Mouse (Mus musculus): ENCODE data around the gene Sec1. TPM values are rescaled to one million over a fixed set of nuclear protein-coding genes. Genes with fewer than 3 reads are reported as not detected.
"Not testable (repeated sequence)": the region's sequence is repeated elsewhere in the genome, so short reads cannot be mapped to it uniquely, and the experiment has no call there.

Gene Sec1
- polyA plus RNA-seq, 1 experiment from 2014 or later, result not detected

DNA sequence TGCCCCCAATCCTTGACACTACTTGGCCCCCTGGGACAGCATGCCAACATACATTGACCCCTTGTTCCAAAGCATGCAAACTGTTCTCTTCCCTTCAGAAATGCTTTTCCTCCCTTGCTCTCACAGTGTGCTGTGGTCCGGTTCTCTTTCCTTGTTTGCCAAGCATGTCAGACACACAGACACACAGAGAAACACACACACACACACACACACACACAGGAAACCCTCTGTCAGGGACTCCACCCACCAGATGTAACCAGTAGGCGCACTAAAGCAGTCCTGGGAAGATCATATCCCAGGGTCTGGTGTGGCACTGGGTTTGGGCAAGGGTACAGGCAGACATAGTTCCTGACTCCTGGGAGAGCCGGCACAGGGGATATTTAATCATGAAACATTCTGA lies 7.4 kb downstream of the Sec1 start:
- WGBS (ENCODE audit: missing documents), result 70% methylated on average over 3 of the region's 3 CpGs

DNA sequence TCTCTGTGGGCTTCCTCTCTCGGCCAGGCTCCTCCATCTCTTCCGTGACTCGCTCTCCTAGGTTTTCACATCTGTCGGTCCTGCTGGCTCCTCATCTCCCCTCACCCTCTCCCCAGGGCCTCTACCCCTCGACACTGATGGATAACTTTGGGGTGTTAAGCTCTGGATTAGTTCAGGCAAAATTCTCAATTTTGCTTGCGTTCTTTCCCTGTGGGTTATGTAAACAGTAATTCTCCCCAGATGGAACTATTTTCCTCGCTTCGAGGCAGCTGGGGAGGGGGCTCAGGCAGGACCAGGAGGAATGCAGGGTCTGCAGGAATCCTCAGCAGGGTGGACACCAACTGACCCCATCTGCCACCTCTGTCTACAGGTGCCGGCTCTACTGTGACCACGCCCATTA lies 8.4 kb downstream of the Sec1 start:
- H3K36me3 ChIP-seq (ENCODE audit: inconsistent target), result no peaks in the 10 kb centered on the region
- H3K79me2 ChIP-seq (ENCODE audit: inconsistent target), result no peaks in the 10 kb centered on the region
- H3K27ac ChIP-seq, result no peak overlapping the region
- 91% methylated on average over 10 of the region's 10 CpGs for WGBS (ENCODE audit: missing documents)
- H3K4me3 ChIP-seq (ENCODE audit: inconsistent target), result no peak overlapping the region

More for the DNA sequence above, 7.4 kb downstream of the Sec1 start:
- H3K27ac ChIP-seq, result no peak overlapping the region
- H3K79me2 ChIP-seq (ENCODE audit: inconsistent target), result no peaks in the 10 kb centered on the region
- H3K4me3 ChIP-seq (ENCODE audit: inconsistent target), result no peak overlapping the region
- H3K36me3 ChIP-seq (ENCODE audit: inconsistent target), result no peaks in the 10 kb centered on the region

DNA sequence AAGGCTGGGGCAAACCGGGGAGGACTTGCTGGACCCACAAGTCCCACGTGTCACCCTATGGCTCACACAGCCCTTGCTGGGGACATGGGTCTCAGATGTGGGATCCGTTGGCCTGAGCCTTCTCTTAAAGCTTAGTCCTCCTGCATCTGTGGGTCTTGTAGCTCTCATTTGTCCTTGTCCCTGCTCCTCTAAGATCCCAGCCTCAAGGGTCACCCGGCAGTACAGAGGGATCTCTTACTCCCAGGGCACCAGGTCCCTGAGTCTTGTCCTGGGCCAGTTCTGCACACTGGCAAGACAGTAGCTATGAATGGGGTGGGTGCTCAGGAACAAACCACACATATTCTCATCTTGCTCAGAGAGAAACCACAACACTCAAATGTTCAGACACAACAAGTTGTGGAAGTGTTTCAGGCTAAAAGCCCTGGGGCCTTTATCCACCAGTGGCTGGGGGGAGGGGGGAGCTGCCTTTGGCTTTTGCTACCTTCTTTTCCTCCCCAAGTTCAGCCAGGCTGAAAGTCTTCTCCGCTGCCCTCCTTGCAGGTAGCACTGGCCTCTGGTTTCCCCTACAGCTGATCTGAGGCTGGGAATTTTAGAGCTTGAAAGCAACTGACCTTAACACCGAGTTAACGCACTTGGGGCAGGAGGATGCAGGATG lies 10.7 kb downstream of the Sec1 start, which contains the start of gene Ntn5:
Gene Ntn5 (plus strand): TSS at position 627 of the 655 bp plus-strand sequence.
- Histone ChIP-seq H3K4me3 (ENCODE audit: inconsistent target) (no peak within 1 kb of the TSS), H3K36me3 (ENCODE audit: inconsistent target) (no peaks in the 10 kb centered on the region), H3K27ac (no peak within 1 kb of the TSS), H3K79me2 (ENCODE audit: inconsistent target) (no peaks in the 10 kb centered on the region)
- WGBS (ENCODE audit: missing documents), result 85% methylated on average over 7 of the region's 7 CpGs

DNA sequence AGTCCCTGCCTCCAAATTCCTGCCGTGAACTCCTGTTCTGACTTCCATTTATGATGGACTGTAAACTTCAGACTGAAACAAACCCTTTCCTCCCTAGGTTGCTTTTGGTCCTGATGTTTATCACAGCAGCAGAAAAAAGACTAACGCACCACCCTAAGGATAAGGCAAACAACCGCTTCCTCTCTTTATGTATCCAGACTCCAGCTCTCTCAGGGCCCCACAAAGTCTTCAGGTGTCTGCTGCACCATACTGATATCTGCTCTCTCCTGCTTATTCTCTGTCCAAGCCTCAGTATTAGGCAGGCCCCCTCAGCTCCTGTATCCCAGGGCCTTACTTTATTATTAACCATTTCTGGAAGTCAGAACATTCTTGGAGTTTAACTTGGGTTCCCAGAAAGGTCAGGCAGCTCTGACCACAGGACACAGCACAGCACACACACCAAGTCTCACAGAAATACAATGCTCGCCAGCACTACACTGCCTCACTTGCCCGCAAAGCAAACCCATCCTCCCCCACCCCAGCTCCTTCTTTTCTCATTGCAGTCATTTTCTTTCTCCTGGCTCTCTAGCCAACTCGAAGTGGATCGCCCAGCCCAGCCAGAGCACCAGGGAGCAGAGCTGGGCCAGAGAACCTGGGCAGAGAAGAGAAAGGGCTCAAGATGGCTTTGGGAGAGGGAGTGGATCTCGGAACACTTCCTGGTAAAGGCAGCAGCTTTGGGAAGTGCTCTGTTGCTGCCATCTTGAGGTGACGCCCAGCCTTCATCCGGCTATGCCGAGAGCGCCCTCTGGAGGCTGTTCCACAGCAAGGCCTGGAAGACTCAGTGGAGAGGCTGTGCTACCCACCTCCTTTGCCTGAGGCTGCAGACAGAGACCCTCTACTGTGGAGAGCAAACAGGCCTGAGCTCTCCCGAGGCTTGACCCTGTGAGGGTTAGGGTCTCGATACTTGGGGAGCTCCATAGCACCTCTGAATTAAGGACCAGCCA lies 11.8 kb downstream of the Sec1 start:
- no peak overlapping the region for H3K4me3 ChIP-seq (ENCODE audit: inconsistent target)
- no peaks in the 10 kb centered on the region for H3K36me3 ChIP-seq (ENCODE audit: inconsistent target)
- 52% methylated on average over 14 of the region's 14 CpGs for WGBS (ENCODE audit: missing documents)
- H3K27ac ChIP-seq, result no peak overlapping the region
- no peaks in the 10 kb centered on the region for H3K79me2 ChIP-seq (ENCODE audit: inconsistent target)

DNA sequence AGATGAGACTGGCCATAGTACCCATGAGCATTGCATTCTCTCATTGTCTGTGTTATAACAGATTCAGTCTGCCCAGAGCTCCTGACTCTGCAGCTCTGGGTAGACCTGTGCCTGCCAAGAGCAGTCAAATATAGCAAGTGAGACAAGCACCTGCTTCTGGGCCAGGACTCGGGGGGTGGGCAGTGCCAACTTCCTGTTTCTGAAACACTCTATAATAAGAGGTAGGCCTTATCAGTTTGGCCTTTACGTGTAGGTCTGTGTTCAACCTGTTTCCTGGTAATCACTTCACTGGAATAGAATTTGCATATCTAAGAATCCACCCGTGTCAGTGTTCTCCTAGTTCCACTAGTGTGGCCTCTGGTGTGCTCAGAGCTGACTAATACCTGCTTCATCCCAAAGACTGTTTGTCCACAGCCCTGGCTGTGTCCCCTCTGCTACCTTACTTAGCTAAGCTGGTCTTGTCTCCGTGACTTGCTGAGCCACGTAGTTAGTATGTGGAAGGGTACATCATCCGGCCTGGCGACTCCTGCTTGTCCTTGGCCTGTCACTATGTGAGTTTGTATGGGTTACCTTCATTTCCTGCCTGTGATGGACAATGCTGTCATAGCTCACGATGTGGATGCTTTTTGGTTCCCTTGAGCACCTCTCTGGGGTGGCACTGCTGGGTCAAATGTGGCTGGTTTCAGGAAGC lies 13.0 kb downstream of the Sec1 start:
- 72% methylated on average over 8 of the region's 8 CpGs for WGBS (ENCODE audit: missing documents)
- Histone ChIP-seq H3K79me2 (ENCODE audit: inconsistent target) (no peaks in the 10 kb centered on the region), H3K4me3 (ENCODE audit: inconsistent target) (no peak overlapping the region), H3K36me3 (ENCODE audit: inconsistent target) (no peaks in the 10 kb centered on the region), H3K27ac (no peak overlapping the region)

DNA sequence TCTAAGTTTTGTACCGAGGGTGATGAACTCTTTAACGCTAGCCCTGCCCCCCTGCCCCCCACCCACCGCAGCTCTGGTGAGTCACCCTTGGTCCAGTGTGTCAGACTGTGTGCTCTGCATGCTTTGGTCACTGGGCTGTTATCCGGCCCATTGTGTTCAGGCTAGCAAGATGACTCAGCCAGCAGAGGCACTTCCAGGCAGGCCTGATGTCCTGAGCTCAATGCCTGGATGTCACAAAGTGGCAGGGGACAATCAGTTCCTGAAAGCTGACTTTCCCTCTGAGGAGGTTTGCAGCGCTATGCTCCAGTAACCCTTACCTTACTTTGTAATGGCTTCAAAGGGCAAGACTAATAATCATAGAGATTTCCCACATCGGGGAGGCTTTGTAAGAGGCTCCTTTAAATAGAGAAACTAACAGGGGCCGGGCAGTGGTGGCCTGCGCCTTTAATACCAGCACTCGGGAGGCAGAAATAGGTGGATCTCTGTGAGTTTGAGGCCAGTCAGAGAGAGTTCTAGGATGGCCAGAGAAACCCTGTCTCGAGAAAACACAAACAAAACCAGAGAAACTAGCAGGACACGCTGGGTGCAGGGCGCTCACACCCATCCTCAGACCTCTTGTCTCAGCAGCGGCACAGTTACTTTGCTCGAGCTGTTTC lies 14.1 kb downstream of the Sec1 start:
- H3K36me3 ChIP-seq (ENCODE audit: inconsistent target), result no peaks in the 10 kb centered on the region
- 72% methylated on average over 13 of the region's 14 CpGs for WGBS (ENCODE audit: missing documents)
- H3K4me3 ChIP-seq (ENCODE audit: inconsistent target), result no peak overlapping the region
- H3K79me2 ChIP-seq (ENCODE audit: inconsistent target), result no peaks in the 10 kb centered on the region
- H3K27ac ChIP-seq, result no peak overlapping the region

DNA sequence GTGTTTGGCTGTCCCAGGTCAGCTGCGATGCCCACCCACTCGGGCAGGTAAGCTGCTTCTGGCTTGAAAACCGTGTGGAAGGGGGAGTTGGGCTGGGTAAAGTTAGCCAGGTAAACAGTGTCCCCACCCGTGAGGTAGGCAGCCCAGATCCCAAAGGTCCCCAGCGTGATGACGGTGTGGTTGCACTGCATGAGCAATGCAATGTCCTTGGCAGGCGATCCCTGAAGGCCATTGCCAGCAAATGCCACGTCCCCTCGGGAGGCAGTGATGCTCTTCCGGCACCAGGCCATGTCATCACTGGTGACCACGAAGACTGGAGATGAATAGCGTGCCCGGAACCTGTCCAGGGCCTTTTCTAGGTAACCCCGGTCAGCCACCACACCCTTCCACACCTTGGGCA lies 15.7 kb downstream of the Sec1 start:
- H3K79me2 ChIP-seq (ENCODE audit: inconsistent target), result no peaks in the 10 kb centered on the region
- H3K4me3 ChIP-seq (ENCODE audit: inconsistent target), result no peak overlapping the region
- H3K36me3 ChIP-seq (ENCODE audit: inconsistent target), result no peaks in the 10 kb centered on the region
- WGBS (ENCODE audit: missing documents), result 92% methylated on average over 14 of the region's 14 CpGs
- no peak overlapping the region for H3K27ac ChIP-seq

DNA sequence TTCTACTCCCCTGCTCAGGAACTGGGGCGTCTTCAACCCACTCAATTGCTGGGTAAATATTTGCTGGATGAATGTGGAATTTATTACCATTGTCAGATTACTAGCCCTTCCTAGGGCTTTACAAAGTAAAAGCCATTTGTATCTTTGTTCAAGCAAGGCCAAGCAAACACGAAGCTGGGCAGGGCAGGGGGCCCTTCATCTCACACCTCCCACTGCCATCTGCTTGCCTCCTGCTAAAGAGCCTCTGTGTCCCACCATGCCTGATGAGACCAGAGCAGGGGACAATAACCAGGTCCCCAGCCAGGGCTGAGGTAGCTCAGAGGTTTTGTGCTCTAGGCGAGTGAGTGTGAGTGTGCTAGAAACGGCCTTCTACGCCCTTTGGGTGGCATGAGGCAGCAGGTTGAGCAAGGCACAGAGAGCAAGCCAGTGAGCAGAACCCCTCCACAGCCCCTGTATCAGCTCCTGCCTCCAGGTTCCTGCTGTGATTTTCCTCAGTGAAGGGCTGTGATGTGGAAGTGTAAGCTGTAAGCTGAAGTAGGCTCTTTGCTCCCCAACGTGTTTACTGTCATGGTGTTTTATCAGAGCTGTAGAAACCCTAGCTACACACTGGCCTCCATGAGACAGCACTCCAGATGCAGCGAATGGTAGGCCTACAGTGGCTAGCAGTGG lies 16.4 kb downstream of the Sec1 start:
- Histone ChIP-seq H3K27ac (no peak overlapping the region), H3K79me2 (ENCODE audit: inconsistent target) (no peaks in the 10 kb centered on the region), H3K4me3 (ENCODE audit: inconsistent target) (no peak overlapping the region), H3K36me3 (ENCODE audit: inconsistent target) (no peaks in the 10 kb centered on the region)
- WGBS (ENCODE audit: missing documents), result 94% methylated on average over 7 of the region's 7 CpGs

DNA sequence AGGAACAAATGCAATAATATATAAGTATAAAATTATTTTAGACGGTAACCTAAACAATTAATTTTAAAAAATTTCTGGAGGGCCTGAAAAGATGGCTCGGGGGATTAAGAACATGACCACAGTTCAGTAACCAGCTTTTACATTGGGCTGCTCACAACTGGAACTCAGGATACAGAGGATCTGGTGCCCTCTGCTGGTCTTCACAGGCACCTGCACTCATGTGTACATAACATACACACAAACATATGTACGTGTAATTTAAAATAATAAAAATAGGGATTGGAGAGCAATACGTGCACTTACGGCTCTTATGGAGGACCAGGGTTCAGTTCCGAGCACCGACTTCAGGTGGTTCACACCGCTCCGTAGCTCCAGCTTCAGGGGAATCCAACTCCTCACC lies 25.3 kb downstream of the Sec1 start:
- 95% methylated on average over 9 of the region's 9 CpGs for WGBS (ENCODE audit: missing documents)
- no peaks in the 10 kb centered on the region for H3K79me2 ChIP-seq (ENCODE audit: inconsistent target)
- H3K27ac ChIP-seq, result no peak overlapping the region
- H3K36me3 ChIP-seq (ENCODE audit: inconsistent target), result no peaks in the 10 kb centered on the region
- no peak overlapping the region for H3K4me3 ChIP-seq (ENCODE audit: inconsistent target)

DNA sequence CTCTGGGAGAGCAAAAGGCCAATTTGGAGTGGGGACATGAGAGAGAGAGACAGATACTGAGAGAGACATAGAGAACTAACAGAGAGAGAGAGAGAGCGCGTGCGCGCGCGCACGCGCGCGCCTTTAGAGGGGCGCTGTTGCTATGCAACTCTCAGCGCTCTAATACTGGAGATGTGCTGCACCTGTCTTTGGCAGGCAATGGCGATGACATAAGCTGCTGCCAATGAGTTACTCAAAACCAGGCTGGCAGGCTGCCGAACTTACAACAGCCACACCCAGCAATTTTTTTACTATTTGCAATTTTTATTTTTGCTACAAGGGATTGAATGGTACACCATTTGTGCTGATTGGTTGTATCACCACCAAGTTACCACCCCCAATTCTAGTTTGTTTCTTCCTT lies 26.4 kb downstream of the Sec1 start:
- H3K79me2 ChIP-seq (ENCODE audit: inconsistent target), result no peaks in the 10 kb centered on the region
- H3K4me3 ChIP-seq (ENCODE audit: inconsistent target), result no peak overlapping the region
- 96% methylated on average over 14 of the region's 14 CpGs for WGBS (ENCODE audit: missing documents)
- no peak overlapping the region for H3K27ac ChIP-seq
- H3K36me3 ChIP-seq (ENCODE audit: inconsistent target), result no peaks in the 10 kb centered on the region

DNA sequence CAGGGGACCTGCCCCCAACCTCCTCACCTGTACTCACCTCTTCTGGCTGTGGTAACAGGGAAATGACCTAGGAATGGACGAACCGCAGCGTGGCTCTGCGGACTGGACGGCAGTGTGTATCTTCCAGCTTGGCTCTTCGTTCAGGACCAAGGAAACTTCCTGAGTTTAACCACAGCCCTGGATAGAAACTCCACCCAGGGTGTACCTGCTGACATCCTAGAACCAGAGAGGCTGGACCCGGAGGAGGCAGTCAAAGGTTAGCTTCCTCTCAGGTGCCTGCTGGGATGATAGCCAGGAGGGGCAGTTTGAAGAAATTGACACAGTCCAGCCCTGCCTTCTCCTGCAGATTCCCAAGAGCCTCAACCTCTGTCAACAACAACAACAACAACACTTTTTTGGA lies 28.0 kb downstream of the Sec1 start, which contains the start of gene Fut2:
Gene Fut2 (minus strand): TSS at position 234 of the 400 bp plus-strand sequence.
- Histone ChIP-seq H3K36me3 (ENCODE audit: inconsistent target) (no peaks in the 10 kb centered on the region), H3K79me2 (ENCODE audit: inconsistent target) (no peaks in the 10 kb centered on the region), H3K4me3 (ENCODE audit: inconsistent target) (no peak within 1 kb of the TSS), H3K27ac (no peak within 1 kb of the TSS)
- 78% methylated on average over 7 of the region's 7 CpGs for WGBS (ENCODE audit: missing documents)

DNA sequence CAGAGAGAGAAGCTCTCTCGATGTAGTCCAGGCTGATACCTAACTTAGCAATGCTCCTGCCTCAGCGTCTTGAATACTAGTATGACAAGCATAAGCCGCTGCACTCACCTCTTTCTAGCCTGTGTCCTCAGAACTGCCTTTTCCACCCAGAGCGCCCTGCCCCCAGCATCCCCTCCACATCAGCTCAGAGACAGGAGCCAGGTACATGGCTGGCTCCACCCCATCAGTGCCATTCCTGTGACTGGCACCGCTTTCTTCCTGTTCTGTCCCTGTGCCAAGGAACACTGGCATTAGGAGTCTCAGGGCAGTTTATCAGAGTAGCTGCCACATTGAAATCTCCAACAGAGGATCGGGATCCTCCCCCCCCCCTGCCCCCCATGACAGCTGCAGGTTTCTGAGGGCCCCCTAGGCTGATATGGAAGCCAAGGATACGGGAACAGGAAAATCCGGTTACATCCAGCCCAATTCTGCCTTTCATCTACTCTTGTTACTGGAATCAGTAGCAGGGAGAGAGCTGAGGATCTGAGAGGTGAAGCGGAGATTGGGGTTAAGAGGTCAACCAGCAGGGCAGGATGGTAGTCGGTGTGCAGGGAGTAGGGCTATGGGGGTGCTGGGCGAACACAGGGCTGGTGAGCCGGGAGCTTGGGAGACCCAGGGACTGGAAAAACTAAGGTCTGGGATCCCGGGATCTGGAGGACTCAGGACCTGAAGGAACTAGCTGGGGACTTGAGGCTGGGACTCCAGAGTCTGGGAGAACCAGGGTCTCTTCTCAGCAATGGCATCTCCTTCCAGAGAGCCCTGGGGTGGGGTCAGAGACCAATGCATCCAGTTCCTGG lies 28.7 kb downstream of the Sec1 start:
- H3K4me3 ChIP-seq (ENCODE audit: inconsistent target), result no peak overlapping the region
- no peak overlapping the region for H3K27ac ChIP-seq
- WGBS (ENCODE audit: missing documents), result 77% methylated on average over 13 of the region's 13 CpGs
- no peaks in the 10 kb centered on the region for H3K36me3 ChIP-seq (ENCODE audit: inconsistent target)
- no peaks in the 10 kb centered on the region for H3K79me2 ChIP-seq (ENCODE audit: inconsistent target)

DNA sequence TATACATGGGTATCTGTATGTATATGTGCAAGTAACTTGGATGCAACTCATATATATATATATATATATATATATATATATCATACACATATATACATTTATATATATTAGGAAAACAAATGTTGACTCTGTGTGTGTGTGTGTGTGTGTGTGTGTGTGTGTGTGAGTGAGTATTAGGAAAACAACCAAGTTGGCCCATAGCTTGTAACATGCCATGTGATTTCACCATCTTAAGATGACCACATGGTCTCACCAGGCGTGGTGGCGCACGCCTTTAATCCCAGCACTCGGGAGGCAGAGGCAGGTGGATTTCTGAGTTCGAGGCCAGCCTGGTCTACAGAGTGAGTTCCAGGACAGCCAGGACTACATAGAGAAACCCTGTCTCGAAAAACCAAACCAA lies 32.5 kb downstream of the Sec1 start:
- WGBS (ENCODE audit: missing documents), result 87% methylated on average over 5 of the region's 6 CpGs
- H3K27ac ChIP-seq; H3K79me2 ChIP-seq (ENCODE audit: inconsistent target); H3K36me3 ChIP-seq (ENCODE audit: inconsistent target); H3K4me3 ChIP-seq (ENCODE audit: inconsistent target): not testable (repeated sequence)

All from macrophage (primary cell).